Mouse (Mus musculus) neural tube, embryonic 10.5 days (tissue): ENCODE measurements around the gene Ankrd11.

Source experiments
- DNase-seq: peaks from one replicate; pipeline ENCODE4 v3.0.0-alpha.2; 2017; ENCODE audit warnings: low spot score; ENCODE audit errors: extremely low spot score

The Ankrd11 gene

DNA sequence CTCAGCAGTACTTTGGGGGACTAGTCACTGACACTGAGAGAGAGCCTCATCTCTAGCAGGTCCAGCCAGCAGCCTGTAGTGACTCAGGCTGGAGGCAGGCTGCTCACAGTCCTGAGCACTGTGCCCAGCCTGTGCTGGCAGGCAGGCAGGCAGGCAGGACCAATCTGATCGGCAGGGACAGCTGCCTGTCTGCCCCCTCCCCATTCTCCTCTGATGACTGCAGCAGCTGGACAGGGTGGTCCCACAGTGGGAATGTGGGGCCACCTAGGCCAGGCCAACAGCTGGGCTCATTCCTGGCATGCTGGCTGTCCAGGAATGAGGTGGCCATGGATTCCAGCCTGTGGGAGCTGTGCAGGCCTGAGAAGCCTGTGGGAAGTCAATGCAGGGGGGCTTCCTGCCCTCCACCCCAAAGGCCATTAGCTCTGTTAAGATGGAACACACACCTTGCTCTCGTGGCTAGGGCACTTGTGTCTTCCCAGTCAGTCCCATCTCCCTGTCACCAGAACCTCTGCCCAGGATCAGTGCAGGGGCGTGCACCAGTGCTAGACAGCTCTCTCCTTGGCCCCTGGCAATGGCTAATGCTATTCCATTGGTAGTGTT lies 191.3 kb downstream of the Ankrd11 start:
- DNase-seq: no peak

GRCm38 (mm10) chr8:122849152-122849910 lies 192.7 kb downstream of the Ankrd11 start:
- DNase-seq: no peak

DNA sequence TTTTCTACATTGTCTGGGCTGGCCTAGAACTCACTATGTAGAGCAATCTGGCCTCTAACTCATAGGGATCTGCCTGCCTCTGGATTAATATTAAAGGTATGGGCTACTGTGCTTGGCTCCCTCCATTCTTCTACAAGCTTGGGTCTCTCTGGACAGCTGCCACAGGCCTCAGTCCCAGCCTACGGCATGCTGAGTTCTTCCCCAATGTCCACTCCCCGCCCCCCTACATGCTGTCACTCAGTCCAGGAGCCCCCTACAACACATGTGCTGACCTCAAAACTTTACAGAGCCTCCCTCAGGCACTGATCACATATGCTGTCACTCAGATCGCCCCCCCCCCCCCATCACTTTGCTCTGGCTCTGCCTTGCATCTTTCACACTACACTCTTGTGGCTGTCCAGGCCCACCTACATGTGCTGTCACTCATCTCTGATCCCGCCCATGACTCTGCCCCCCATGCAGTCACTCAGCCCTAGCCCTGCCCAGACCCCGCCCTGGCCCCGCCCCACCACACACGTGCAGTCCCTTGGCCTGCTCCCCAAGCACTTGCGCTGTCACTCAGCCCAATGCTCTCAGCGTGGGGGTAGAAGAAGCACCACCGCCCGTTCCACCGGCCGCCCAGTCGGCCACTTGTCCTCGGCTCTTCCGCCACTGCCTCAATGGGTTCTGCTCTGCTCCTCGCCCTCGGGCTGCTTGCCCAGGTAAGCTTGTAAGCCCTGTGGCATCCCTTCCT lies 194.1 kb downstream of the Ankrd11 start, which contains the start of gene Cdh15:
Gene Cdh15 (plus strand): TSS at position 138 of the 733 bp plus-strand sequence.
- DNase-seq: peak; percentile 58

DNA sequence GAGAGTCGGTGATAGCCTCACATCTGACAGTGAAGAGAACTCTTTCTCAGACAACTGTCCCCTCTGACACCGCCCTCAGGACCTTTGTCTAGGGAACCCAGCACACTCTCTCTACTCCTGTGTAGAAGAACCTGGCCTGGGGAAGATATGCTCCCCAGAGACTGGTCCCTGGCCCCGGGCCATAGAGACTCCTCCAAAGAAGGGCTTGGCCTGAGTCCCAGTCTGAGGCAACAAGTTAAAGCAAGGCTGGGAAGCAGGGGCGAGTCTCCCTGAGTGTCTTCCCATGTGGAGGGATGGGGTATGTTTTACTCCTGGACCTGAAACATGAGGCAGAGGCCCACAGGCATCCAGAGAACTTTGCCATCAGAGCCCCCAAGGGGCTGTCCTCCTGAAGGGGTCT lies 196.4 kb downstream of the Ankrd11 start:
- DNase-seq: no peak

GRCm38 (mm10) chr8:122844161-122844560 lies 197.9 kb downstream of the Ankrd11 start:
- no peak for DNase-seq

DNA sequence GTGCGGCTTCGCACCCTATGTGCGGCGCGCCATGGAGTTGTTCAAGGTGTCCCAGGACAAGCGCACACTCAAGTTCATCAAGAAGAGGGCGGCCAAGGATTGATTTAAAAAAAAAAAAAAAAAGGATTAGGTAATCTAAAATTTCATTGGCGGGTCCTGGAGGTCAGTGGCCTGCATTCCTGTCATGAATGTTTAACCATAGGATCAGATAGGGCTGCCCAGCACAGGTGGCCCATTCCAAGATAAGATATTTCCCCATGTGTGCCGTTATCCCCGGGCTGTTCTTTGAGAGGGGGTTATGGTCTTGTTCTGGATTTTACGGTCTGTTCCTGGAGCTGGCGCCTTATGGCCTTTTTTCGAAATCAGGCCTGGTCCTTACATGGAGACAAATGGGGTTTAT lies 205.4 kb downstream of the Ankrd11 start:
- no peak for DNase-seq

DNA sequence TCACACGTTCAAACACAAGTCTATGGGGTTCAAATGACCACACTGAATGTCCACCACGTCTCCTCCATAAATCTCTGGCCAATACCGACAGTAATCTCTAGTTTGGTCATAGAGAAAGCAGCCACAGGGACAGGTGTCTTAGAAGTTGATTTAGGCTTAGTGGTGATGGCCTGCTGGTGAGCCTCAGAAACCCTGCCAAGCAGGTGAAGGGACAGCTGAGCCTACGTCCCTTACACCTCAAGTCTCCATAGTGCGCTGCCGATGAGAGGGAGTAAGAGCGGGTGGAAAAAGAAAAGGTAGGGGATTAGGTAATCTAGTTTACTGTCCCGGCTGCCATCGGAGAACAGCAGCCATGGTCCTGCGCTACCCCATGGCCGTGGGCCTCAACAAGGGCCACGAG lies 205.9 kb downstream of the Ankrd11 start:
- DNase-seq: no peak

DNA sequence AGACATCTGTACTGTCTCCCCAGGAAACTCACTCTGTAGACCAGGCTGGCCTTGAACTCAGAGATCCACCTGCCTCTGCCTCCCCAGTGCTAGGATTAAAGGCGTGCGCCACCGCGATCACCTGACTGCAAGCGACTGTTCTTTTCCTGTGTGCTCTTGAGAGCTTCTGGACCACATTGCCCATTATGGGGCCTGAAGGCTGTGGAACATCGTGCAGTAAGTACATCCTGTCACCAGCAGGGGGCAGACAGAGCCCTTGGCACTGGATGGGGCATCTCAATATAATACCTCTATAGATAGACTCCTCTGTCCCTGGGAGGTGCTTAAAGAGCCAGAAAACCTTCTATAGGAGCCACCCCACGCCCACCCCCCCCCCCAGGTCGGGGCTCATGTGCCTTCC lies 207.1 kb downstream of the Ankrd11 start:
- peak; percentile 78 for DNase-seq

GRCm38 (mm10) chr8:122834416-122834815 lies 207.7 kb downstream of the Ankrd11 start:
- no peak for DNase-seq
